Mouse (Mus musculus): ENCODE measurements at regions not wholly inside any gene's neighbourhood (a gene's known extent, or its start where the extent isn't known, plus 50 kb on each side); places are given as distances from the start of the nearest gene placed in this dataset.

- DNase-seq, result no peak
These were observed 384.0 kb upstream of the 1700015G11Rik start for GRCm38 (mm10) chr7:52399513-52399912.

GRCm38 (mm10) chr7:52391793-52392192 is 376.3 kb upstream of the 1700015G11Rik start:
- DNase-seq, result peak; percentile 5
